Mouse (Mus musculus): ENCODE results near the gene Swsap1.

- no peak for TF ChIP-seq EP300 (optimal IDR thresholded peaks at IDR 0.05)
- no peak for TF ChIP-seq CTCF (IDR thresholded peaks at IDR 0.05; ENCODE audit: low read depth)
Measured at GRCm38 (mm10) chr9:21935466-21936131, 20.0 kb upstream of the Swsap1 start.
